Mouse (Mus musculus) MEL (cell line): ENCODE data around the gene Rex1bd. TPM values are rescaled to one million over a fixed set of nuclear protein-coding genes. Genes with fewer than 3 reads are reported as not detected.
A peak's percentile ranks its signal among the peaks of the same experiment; 100 is the strongest.

Source experiments
- DNase-seq: peaks from one replicate; pipeline ENCODE4 v3.0.0; 2011; ENCODE audit warnings: low read depth, low spot score
- H3K27ac ChIP-seq: 2 replicates; pipeline ENCODE4 v1.5.1; 2012; ENCODE audit warnings: low read depth, mild to moderate bottlenecking, control low read depth, low read length, moderate library complexity; ENCODE audit not compliant: control insufficient read depth
- H3K27me3 ChIP-seq, 2 experiments: fragments of 150-350 bp in 1 of 2; sonication (generic) in 1 of 2; 2 replicates each; pipeline ENCODE4 v1.6.1; 2012; ENCODE audit warnings: low read length in 2 of 2, mild to moderate bottlenecking in 2 of 2, improper control_type of control experiment in 1 of 2, moderate library complexity in 1 of 2; ENCODE audit not compliant: insufficient read depth in 2 of 2, control insufficient read depth in 1 of 2
- H3K36me3 ChIP-seq, 2 experiments: 2 replicates each; pipeline ENCODE4 v1.6.1; 2012 to 2014; ENCODE audit warnings: low read length in 2 of 2, improper control_type of control experiment in 1 of 2, inconsistent platforms in 1 of 2, mild to moderate bottlenecking in 1 of 2; ENCODE audit not compliant: insufficient read depth in 2 of 2, control insufficient read depth in 1 of 2
- H3K4me1 ChIP-seq, 2 experiments: fragments of 150-350 bp in 1 of 2; sonication (generic) in 1 of 2; 2 replicates each; pipeline ENCODE4 v1.6.1; 2012; ENCODE audit warnings: low read length in 2 of 2, improper control_type of control experiment in 1 of 2, mild to moderate bottlenecking in 1 of 2; ENCODE audit not compliant: insufficient read depth in 2 of 2, control insufficient read depth in 1 of 2
- H3K4me3 ChIP-seq, 2 experiments: fragments of 150-350 bp in 1 of 2; sonication (generic) in 1 of 2; 2 replicates each; pipeline ENCODE4 v1.5.1; 2012; ENCODE audit warnings: low read depth in 2 of 2, low read length in 2 of 2, mild to moderate bottlenecking in 2 of 2, moderate library complexity in 2 of 2, control low read depth in 1 of 2, improper control_type of control experiment in 1 of 2; ENCODE audit not compliant: control insufficient read depth in 1 of 2, insufficient read depth in 1 of 2
- H3K79me2 ChIP-seq: 2 replicates; pipeline ENCODE4 v1.6.1; 2012; ENCODE audit warnings: mild to moderate bottlenecking, low read length, moderate library complexity; ENCODE audit not compliant: control insufficient read depth, poor library complexity, insufficient read depth
- H3K9ac ChIP-seq: 2 replicates; pipeline ENCODE4 v1.6.1; 2012; ENCODE audit warnings: low read depth, mild to moderate bottlenecking, control low read depth, low read length, moderate library complexity; ENCODE audit not compliant: control insufficient read depth, poor library complexity, severe bottlenecking
- H3K9me3 ChIP-seq: fragments of 150-350 bp; sonication (generic); replicated peaks from 2 replicates; pipeline ENCODE4 v1.6.1; 2012; ENCODE audit warnings: mild to moderate bottlenecking, low read length, improper control_type of control experiment, moderate library complexity; ENCODE audit not compliant: insufficient read depth
- BHLHE40 ChIP-seq: IDR thresholded peaks from 2 replicates; pipeline ENCODE4 v1.6.1; 2012; ENCODE audit warnings: low read depth, mild to moderate bottlenecking, inconsistent platforms, low read length, improper control_type of control experiment, borderline replicate concordance
- CHD1 ChIP-seq: IDR thresholded peaks from 2 replicates; pipeline ENCODE4 v1.6.1; 2012; ENCODE audit warnings: low read depth, mild to moderate bottlenecking, inconsistent platforms, low read length, improper control_type of control experiment
- CHD2 ChIP-seq: IDR thresholded peaks from 2 replicates; pipeline ENCODE4 v1.6.1; 2011; ENCODE audit warnings: low read length, improper control_type of control experiment
- CTCF ChIP-seq, 3 experiments: IDR thresholded peaks in 2 of 3; conservative IDR thresholded peaks in 1 of 3; 2 replicates each; pipeline ENCODE4 v1.5.1; 2011 to 2012; ENCODE audit warnings: low read length in 3 of 3, low read depth in 2 of 3, mild to moderate bottlenecking in 2 of 3, improper control_type of control experiment in 1 of 3, inconsistent platforms in 1 of 3, mixed read lengths in 1 of 3, moderate library complexity in 1 of 3; ENCODE audit not compliant: control insufficient read depth in 1 of 3, insufficient read depth in 1 of 3, poor library complexity in 1 of 3, severe bottlenecking in 1 of 3
- E2F4 ChIP-seq: IDR thresholded peaks from 2 replicates; pipeline ENCODE4 v1.6.1; 2011; ENCODE audit warnings: low read depth, low read length, improper control_type of control experiment, borderline replicate concordance
- ELF1 ChIP-seq: IDR thresholded peaks from 2 replicates; pipeline ENCODE4 v1.6.1; 2014; ENCODE audit warnings: low read depth, mild to moderate bottlenecking, inconsistent platforms, low read length, improper control_type of control experiment, moderate library complexity
- EP300 ChIP-seq, 2 experiments: IDR thresholded peaks; 2 replicates each; pipeline ENCODE4 v1.6.1; 2011; ENCODE audit warnings: improper control_type of control experiment in 2 of 2, low read length in 2 of 2, low read depth in 1 of 2, mild to moderate bottlenecking in 1 of 2
- ETS1 ChIP-seq: IDR thresholded peaks from 2 replicates; pipeline ENCODE4 v1.6.1; 2012; ENCODE audit warnings: low read depth, mild to moderate bottlenecking, inconsistent platforms, low read length, improper control_type of control experiment, moderate library complexity
- GABPA ChIP-seq: IDR thresholded peaks from 2 replicates; pipeline ENCODE4 v1.6.1; 2012; ENCODE audit warnings: low read depth, mild to moderate bottlenecking, inconsistent platforms, low read length, improper control_type of control experiment, moderate library complexity
- GATA1 ChIP-seq: IDR thresholded peaks from 2 replicates; pipeline ENCODE4 v1.6.1; 2011; ENCODE audit warnings: low read depth, low read length, improper control_type of control experiment
- HCFC1 ChIP-seq: IDR thresholded peaks from 2 replicates; pipeline ENCODE4 v1.6.1; 2012; ENCODE audit warnings: low read depth, mild to moderate bottlenecking, inconsistent platforms, low read length, improper control_type of control experiment, moderate library complexity
- JUND ChIP-seq: IDR thresholded peaks from 2 replicates; pipeline ENCODE4 v1.6.1; 2011; ENCODE audit warnings: low read depth, mild to moderate bottlenecking, improper control_type of control experiment, low read length
- KAT2A ChIP-seq: conservative IDR thresholded peaks from 2 replicates; pipeline ENCODE4 v1.6.1; 2012; ENCODE audit warnings: low read depth, low read length, improper control_type of control experiment, inconsistent platforms
- MAFK ChIP-seq: IDR thresholded peaks from 2 replicates; pipeline ENCODE4 v1.6.1; 2011; ENCODE audit warnings: low read depth, mild to moderate bottlenecking, low read length, improper control_type of control experiment, borderline replicate concordance
- MAX ChIP-seq: IDR thresholded peaks from 2 replicates; pipeline ENCODE4 v1.6.1; 2011; ENCODE audit warnings: low read length, improper control_type of control experiment
- MAZ ChIP-seq: IDR thresholded peaks from 2 replicates; pipeline ENCODE4 v1.6.1; 2012; ENCODE audit warnings: low read depth, mild to moderate bottlenecking, inconsistent platforms, low read length, improper control_type of control experiment
- MEF2A ChIP-seq: IDR thresholded peaks from 2 replicates; pipeline ENCODE4 v1.6.1; 2014; ENCODE audit warnings: low read depth, mild to moderate bottlenecking, inconsistent platforms, low read length, improper control_type of control experiment; ENCODE audit not compliant: poor library complexity, insufficient replicate concordance, severe bottlenecking; ENCODE audit errors: extremely low read depth
- MXI1 ChIP-seq: IDR thresholded peaks from 2 replicates; pipeline ENCODE4 v1.6.1; 2011; ENCODE audit warnings: mild to moderate bottlenecking, low read depth, low read length, improper control_type of control experiment
- MYB ChIP-seq: IDR thresholded peaks from 2 replicates; pipeline ENCODE4 v1.6.1; 2011; ENCODE audit warnings: mild to moderate bottlenecking, low read depth, low read length, improper control_type of control experiment
- MYC ChIP-seq: IDR thresholded peaks from 2 replicates; pipeline ENCODE4 v1.6.1; 2011; ENCODE audit warnings: low read depth, mild to moderate bottlenecking, low read length, improper control_type of control experiment, moderate library complexity
- NELFE ChIP-seq: IDR thresholded peaks from 2 replicates; pipeline ENCODE4 v1.6.1; 2011; ENCODE audit warnings: low read depth, low read length, improper control_type of control experiment
- NRF1 ChIP-seq: IDR thresholded peaks from 2 replicates; pipeline ENCODE4 v1.6.1; 2014; ENCODE audit warnings: low read depth, mild to moderate bottlenecking, inconsistent platforms, low read length, improper control_type of control experiment, moderate library complexity; ENCODE audit not compliant: poor library complexity, insufficient read depth, severe bottlenecking
- POLR2A ChIP-seq, 2 experiments: IDR thresholded peaks; 2 replicates each; pipeline ENCODE4 v1.6.1; 2011 to 2012; ENCODE audit warnings: low read length in 2 of 2, mild to moderate bottlenecking in 2 of 2, control low read depth in 1 of 2, improper control_type of control experiment in 1 of 2, low read depth in 1 of 2, moderate library complexity in 1 of 2; ENCODE audit not compliant: control insufficient read depth in 1 of 2, insufficient read depth in 1 of 2, poor library complexity in 1 of 2
- POLR2AphosphoS2 ChIP-seq: IDR thresholded peaks from 2 replicates; pipeline ENCODE4 v1.6.1; 2011; ENCODE audit warnings: low read length, improper control_type of control experiment
- POLR2AphosphoS5 ChIP-seq: IDR thresholded peaks from 2 replicates; pipeline ENCODE4 v1.6.1; 2012; ENCODE audit warnings: low read depth, borderline replicate concordance, mild to moderate bottlenecking, inconsistent platforms, low read length, moderate library complexity, mixed read lengths
- RCOR1 ChIP-seq: IDR thresholded peaks from 2 replicates; pipeline ENCODE4 v1.6.1; 2012; ENCODE audit warnings: low read depth, mild to moderate bottlenecking, inconsistent platforms, low read length, improper control_type of control experiment
- SIN3A ChIP-seq: IDR thresholded peaks from 2 replicates; pipeline ENCODE4 v1.6.1; 2012; ENCODE audit warnings: low read length, improper control_type of control experiment, inconsistent platforms
- SMC3 ChIP-seq: IDR thresholded peaks from 2 replicates; pipeline ENCODE4 v1.6.1; 2011; ENCODE audit warnings: low read depth, low read length, improper control_type of control experiment
- TAL1 ChIP-seq: IDR thresholded peaks from 2 replicates; pipeline ENCODE4 v1.6.1; 2012; ENCODE audit warnings: mild to moderate bottlenecking, inconsistent platforms, low read length, moderate library complexity, mixed read lengths
- TBP ChIP-seq: IDR thresholded peaks from 2 replicates; pipeline ENCODE4 v1.8.0; 2011; ENCODE audit warnings: low read depth, low read length, improper control_type of control experiment
- UBTF ChIP-seq: IDR thresholded peaks from 2 replicates; pipeline ENCODE4 v1.6.1; 2012; ENCODE audit warnings: low read depth, mild to moderate bottlenecking, inconsistent platforms, low read length, improper control_type of control experiment, moderate library complexity, borderline replicate concordance; ENCODE audit not compliant: insufficient read depth
- USF1 ChIP-seq: IDR thresholded peaks from 2 replicates; pipeline ENCODE4 v1.6.1; 2014; ENCODE audit warnings: low read depth, mild to moderate bottlenecking, inconsistent platforms, low read length, improper control_type of control experiment, moderate library complexity
- USF2 ChIP-seq, 2 experiments: IDR thresholded peaks; 2 replicates each; pipeline ENCODE4 v1.6.1; 2011 to 2012; ENCODE audit warnings: improper control_type of control experiment in 2 of 2, low read length in 2 of 2, borderline replicate concordance in 1 of 2, inconsistent platforms in 1 of 2, low read depth in 1 of 2, mild to moderate bottlenecking in 1 of 2; ENCODE audit not compliant: insufficient read depth in 1 of 2
- ZC3H11A ChIP-seq: IDR thresholded peaks from 2 replicates; pipeline ENCODE4 v1.6.1; 2012; ENCODE audit warnings: low read depth, mild to moderate bottlenecking, inconsistent platforms, low read length, improper control_type of control experiment
- ZKSCAN1 ChIP-seq: IDR thresholded peaks from 2 replicates; pipeline ENCODE4 v1.6.1; 2012; ENCODE audit warnings: low read depth, mild to moderate bottlenecking, inconsistent platforms, low read length, improper control_type of control experiment, moderate library complexity
- ZMIZ1 ChIP-seq: IDR thresholded peaks from 2 replicates; pipeline ENCODE4 v1.6.1; 2012; ENCODE audit warnings: low read depth, mild to moderate bottlenecking, inconsistent platforms, low read length, improper control_type of control experiment, moderate library complexity
- ZNF384 ChIP-seq: IDR thresholded peaks from 2 replicates; pipeline ENCODE4 v1.6.1; 2012; ENCODE audit warnings: low read depth, mild to moderate bottlenecking, inconsistent platforms, low read length, improper control_type of control experiment
- polyA plus RNA-seq, 2 experiments: library from polyadenylated mRNA; stranded (reverse) in 1 of 2; unstranded in 1 of 2; fragments of >175 nt in 1 of 2; fragments of >200 nt in 1 of 2; gene quantifications; 2 replicates each; pipeline versions ENCODE4 v1.2.1 to v1.2.4; 2012; ENCODE audit warnings: low replicate concordance in 2 of 2, low read depth in 1 of 2; ENCODE audit not compliant: insufficient read length in 2 of 2, insufficient read depth in 1 of 2, missing spikeins in 1 of 2
- total RNA-seq: library from RNA; depleted of rRNA; stranded (reverse); fragments of 300-350 nt; gene quantifications from 2 replicates; pipeline ENCODE4 v1.2.3, GENCODE M21; 2012

Gene Rex1bd
- total and polyA plus RNA-seq, 3 experiments = 145 to 204 TPM; not detected in 1

DNA sequence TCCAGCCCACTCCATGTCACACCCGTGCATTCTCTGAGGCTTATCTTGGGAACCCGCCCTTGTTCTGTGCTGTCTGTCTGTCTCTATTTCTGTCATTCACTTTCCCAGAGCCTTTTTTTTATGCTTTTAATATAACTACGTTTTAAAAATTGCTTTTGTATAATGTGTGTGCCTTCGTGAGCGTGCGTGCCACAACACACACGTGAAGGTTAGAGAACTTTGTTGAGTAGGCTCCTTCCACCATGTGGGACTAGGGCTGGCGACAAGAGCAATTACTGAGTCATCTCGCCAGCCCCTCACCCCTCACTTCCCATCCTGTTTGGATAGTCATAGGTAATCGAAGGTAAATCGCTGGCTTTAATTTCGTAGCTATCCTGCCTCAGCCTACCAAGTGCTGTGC, 4.0 kb downstream of the Rex1bd start:
- Histone ChIP-seq H3K9ac (peak overlapping the region; percentile 88), H3K79me2 (peaks cover 16% of the 10 kb centered on the region), H3K27me3 (no peaks in the 10 kb centered on the region), H3K4me3 (peak overlapping the region; percentile 54 to 84), H3K4me1 (peaks cover 3 to 35% of the 10 kb centered on the region in 2 experiments; a peak in 3 of 4 replicates), H3K9me3 (no peaks in the 10 kb centered on the region), H3K36me3 (peaks cover 0 to 18% of the 10 kb centered on the region in 2 experiments; a peak in 2 of 4 replicates), H3K27ac (peak overlapping the region; percentile 82)
- DNase-seq = peak; percentile 70
- TF ChIP-seq BHLHE40 (no peak), MYC (no peak; the same call in 1 of the 2 replicates), E2F4 (no peak), POLR2AphosphoS2 (no peak), SIN3A (peak; percentile 13; the same call in 1 of the 2 replicates), CTCF (IDR thresholded peaks at IDR 0.05 in 2 of 3, conservative IDR thresholded peaks at IDR 0.05 in 1 of 3; ENCODE audit: control insufficient read depth in 1 of 3, insufficient read depth in 1 of 3, low read depth in 2 of 3, low read length in 3 of 3, poor library complexity in 1 of 3, severe bottlenecking in 1 of 3) (no peak), NRF1 (no peak), SMC3 (peak; percentile 16; the same call in 1 of the 2 replicates), GATA1 (0 out of 2 replicates have a peak, but pooled peaks have one; percentile 19), ETS1 (no peak), UBTF (no peak), CHD2 (peak; percentile 45; the same call in 1 of the 2 replicates), POLR2AphosphoS5 (no peak), GABPA (no peak), ZNF384 (0 out of 2 replicates have a peak, but pooled peaks have one; percentile 32), MEF2A (no peak), ELF1 (no peak), TAL1 (no peak), RCOR1 (no peak), TBP (no peak), ZKSCAN1 (no peak), POLR2A (IDR thresholded peaks at IDR 0.05; ENCODE audit: control insufficient read depth in 1 of 2, insufficient read depth in 1 of 2, low read depth in 1 of 2, low read length in 2 of 2, poor library complexity in 1 of 2) (no peak; a peak in 1 of 4 replicates), CHD1 (no peak), USF2 (IDR thresholded peaks at IDR 0.05; ENCODE audit: borderline replicate concordance in 1 of 2, insufficient read depth in 1 of 2, low read depth in 1 of 2, low read length in 2 of 2) (no peak), MAZ (0 out of 2 replicates have a peak, but pooled peaks have one; percentile 0), JUND (0 out of 2 replicates have a peak, but pooled peaks have one; percentile 50), MAX (peak; percentile 79), MAFK (no peak), NELFE (peak; percentile 27; the same call in 1 of the 2 replicates), EP300 (IDR thresholded peaks at IDR 0.05; ENCODE audit: low read depth in 1 of 2, low read length in 2 of 2) (0 out of 4 replicates have a peak, but pooled peaks have one; percentile 20 to 24), ZC3H11A (no peak), ZMIZ1 (no peak), HCFC1 (no peak), KAT2A (no peak), MXI1 (peak; percentile 86), USF1 (no peak), MYB (no peak)
